Mouse (Mus musculus): Measurements from ENCODE around the gene Ppp3ca. TPM values are rescaled to one million over a fixed set of nuclear protein-coding genes. Genes with fewer than 3 reads are reported as not detected.

Ppp3ca gene
- 124 and 208 TPM in 2 replicates for total RNA-seq (2023)

DNA sequence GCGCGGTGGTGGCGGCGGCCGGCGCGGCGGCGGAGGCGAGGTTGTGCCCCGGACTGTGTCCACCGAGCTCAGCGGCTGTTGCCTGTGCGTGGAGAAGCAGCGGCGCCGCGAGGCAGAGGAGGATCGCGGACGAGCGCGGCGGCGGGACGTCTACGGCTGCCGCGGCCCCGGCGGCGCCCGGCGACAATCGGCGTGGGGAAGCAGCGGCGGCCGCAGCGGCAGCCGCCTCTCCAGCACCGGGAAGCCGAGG lies at the start of gene Ppp3ca:
Gene Ppp3ca, plus strand, starts transcription at position 15 of the 250 bp plus-strand sequence.

